In genomic region chr8:57767541-57767940, GRCm38 (mm10) we compare ENCODE assay signal across 28 mouse cellular contexts.
A peak's percentile ranks its signal among the peaks of the same experiment; 100 is the strongest.
DNase-seq lines count a peak whose midpoint lies in the region; ATAC-seq and TF ChIP-seq lines count a peak whose summit lies in the region.
"Had no signal": no experiment of that assay in that cellular context is flagged by ENCODE, and none has a peak within 500 bp of the region (broad histone marks: within the 10 kb centered on the region; RNA-seq: fewer than 3 reads in every experiment).

No protein-coding gene starts in this region.

- no peak for TF ChIP-seq EP300 in stomach, postnatal 0 days (optimal IDR thresholded peaks at IDR 0.05)

- no peaks in the 10 kb centered on the region for H3K9me3 ChIP-seq in neural tube, embryonic 12.5 days
- H3K9me3 ChIP-seq in stomach, postnatal 0 days (ENCODE audit: control insufficient read depth, low read length): no peaks in the 10 kb centered on the region
- no peaks in the 10 kb centered on the region for H3K9me3 ChIP-seq in kidney, embryonic 15.5 days (replicated peaks)
- H3K9me3 ChIP-seq: embryonic facial prominence, embryonic 12.5 days; embryonic facial prominence, embryonic 15.5 days; forebrain, embryonic 13.5 days; hindbrain, embryonic 12.5 days; hindbrain, embryonic 15.5 days; intestine, embryonic 15.5 days had no signal

- no peaks in the 10 kb centered on the region for H3K27me3 ChIP-seq in neural tube, embryonic 12.5 days (replicated peaks)
- H3K27me3 ChIP-seq in stomach, postnatal 0 days (ENCODE audit: control insufficient read depth, insufficient read depth, low read length): no peaks in the 10 kb centered on the region
- H3K27me3 ChIP-seq in kidney, embryonic 15.5 days: no peaks in the 10 kb centered on the region
- H3K27me3 ChIP-seq: embryonic facial prominence, embryonic 15.5 days; forebrain, embryonic 13.5 days; hindbrain, embryonic 12.5 days; hindbrain, embryonic 15.5 days; intestine, embryonic 15.5 days had no signal

- H3K27ac ChIP-seq in neural tube, embryonic 12.5 days: no peak overlapping the region
- no peak overlapping the region for H3K27ac ChIP-seq in stomach, postnatal 0 days (replicated peaks)
- H3K27ac ChIP-seq in kidney, embryonic 15.5 days: no peak overlapping the region
- H3K27ac ChIP-seq: embryonic facial prominence, embryonic 12.5 days; embryonic facial prominence, embryonic 15.5 days; forebrain, embryonic 13.5 days; gastrocnemius, adult 2 months; hindbrain, embryonic 12.5 days; hindbrain, embryonic 15.5 days; intestine, embryonic 15.5 days had no signal

- H3K9ac ChIP-seq in neural tube, embryonic 12.5 days: no peak overlapping the region
- no peak overlapping the region for H3K9ac ChIP-seq in stomach, postnatal 0 days (ENCODE audit: low read length)
- H3K9ac ChIP-seq in kidney, embryonic 15.5 days: no peak overlapping the region
- H3K9ac ChIP-seq: embryonic facial prominence, embryonic 12.5 days; embryonic facial prominence, embryonic 15.5 days; forebrain, embryonic 13.5 days; hindbrain, embryonic 12.5 days; hindbrain, embryonic 15.5 days; intestine, embryonic 15.5 days had no signal

- WGBS in neural tube, embryonic 12.5 days: 29% methylated on average over 2 of the region's 2 CpGs
- WGBS in stomach, postnatal 0 days: 48% methylated on average over 2 of the region's 2 CpGs
- WGBS in kidney, embryonic 15.5 days: 36% methylated on average over 2 of the region's 2 CpGs

- no peak overlapping the region for H3K4me3 ChIP-seq in neural tube, embryonic 12.5 days
- H3K4me3 ChIP-seq in stomach, postnatal 0 days (ENCODE audit: low read depth, low read length): no peak overlapping the region
- H3K4me3 ChIP-seq in kidney, embryonic 15.5 days (replicated peaks): no peak overlapping the region
- H3K4me3 ChIP-seq: embryonic facial prominence, embryonic 12.5 days; embryonic facial prominence, embryonic 15.5 days; erythroblast, embryonic 14.5 days; forebrain, embryonic 13.5 days; gastrocnemius, adult 2 months; hindbrain, embryonic 12.5 days; hindbrain, embryonic 15.5 days; intestine, embryonic 15.5 days had no signal

- peak; percentile 36; the same call in 1 of the 2 replicates for ATAC-seq in neural tube, embryonic 12.5 days (ENCODE audit: low FRiP score, low read depth)
- 0 out of 2 replicates have a peak, but pooled peaks have one; percentile 33 for ATAC-seq in stomach, postnatal 0 days (ENCODE audit: low FRiP score, low TSS enrichment)
- no peak for ATAC-seq in monocyte, adult 5-6 weeks (replicated peaks; ENCODE audit: insufficient number of reproducible peaks, low FRiP score, low TSS enrichment, poor library complexity, severe bottlenecking)
- no peak for ATAC-seq in kidney, embryonic 15.5 days (replicated peaks; ENCODE audit: low FRiP score)
- ATAC-seq: activated CD4-positive, CD25-positive, alpha-beta regulatory T cell, adult 4 months; CD4-positive, CD25-positive, alpha-beta regulatory T cell, adult 4 months; forebrain, embryonic 13.5 days; forebrain, embryonic 16.5 days; Patski had no signal

- H3K4me2 ChIP-seq in neural tube, embryonic 12.5 days (replicated peaks): no peak overlapping the region
- no peak overlapping the region for H3K4me2 ChIP-seq in stomach, postnatal 0 days (replicated peaks; ENCODE audit: low read depth)
- H3K4me2 ChIP-seq in kidney, embryonic 15.5 days: no peak overlapping the region
- H3K4me2 ChIP-seq: embryonic facial prominence, embryonic 12.5 days; embryonic facial prominence, embryonic 15.5 days; forebrain, embryonic 13.5 days; heart, embryonic 11.5 days; hindbrain, embryonic 12.5 days; hindbrain, embryonic 15.5 days; intestine, embryonic 15.5 days had no signal

- 0 out of 2 replicates have a peak, but pooled peaks cover under 1% of the 10 kb centered on the region for H3K4me1 ChIP-seq in neural tube, embryonic 12.5 days
- H3K4me1 ChIP-seq in stomach, postnatal 0 days (replicated peaks; ENCODE audit: control insufficient read depth, insufficient read depth): no peaks in the 10 kb centered on the region
- peaks cover 8% of the 10 kb centered on the region for H3K4me1 ChIP-seq in kidney, embryonic 15.5 days
- H3K4me1 ChIP-seq: embryonic facial prominence, embryonic 12.5 days; embryonic facial prominence, embryonic 15.5 days; intestine, embryonic 15.5 days had no signal

- TF ChIP-seq CTCF in stomach, postnatal 0 days (IDR thresholded peaks at IDR 0.05; ENCODE audit: low read depth): no peak

- no peak for DNase-seq in neural tube, embryonic 10.5 days (ENCODE audit: extremely low spot score, low spot score)
- peak; percentile 83 for DNase-seq in ES-CJ7 (ENCODE audit: low read depth, low spot score)
- DNase-seq in ZHBTc4 (ENCODE audit: low read depth, low spot score): peak; percentile 46
- DNase-seq in stomach, postnatal 0 days (ENCODE audit: low spot score): no peak
- no peak for DNase-seq in cerebellum, postnatal 36 days
- DNase-seq: adrenal gland, adult 8-10 months; adrenal gland, postnatal 25 days; cerebellum, adult 11-12 months; cerebellum, adult 8-10 months; cerebellum, postnatal 10 days; gastrocnemius, adult 2 months; gastrocnemius, postnatal 14 days; heart, adult 11 months had no signal

- H3K36me3 ChIP-seq in neural tube, embryonic 12.5 days: no peaks in the 10 kb centered on the region
- H3K36me3 ChIP-seq in stomach, postnatal 0 days (ENCODE audit: control insufficient read depth, insufficient read depth, low read length): no peaks in the 10 kb centered on the region
- no peaks in the 10 kb centered on the region for H3K36me3 ChIP-seq in kidney, embryonic 15.5 days
- H3K36me3 ChIP-seq: embryonic facial prominence, embryonic 12.5 days; embryonic facial prominence, embryonic 15.5 days; hindbrain, embryonic 12.5 days; hindbrain, embryonic 15.5 days; intestine, embryonic 15.5 days had no signal

Comparison
In these comparisons a context has a peak if more than half of its experiments do, and no peak if none do; other contexts are left out.
1. ATAC-seq: peak in neural tube, embryonic 12.5 days (single experiment) and stomach, postnatal 0 days (single experiment); none in monocyte, adult 5-6 weeks (single experiment) and kidney, embryonic 15.5 days (single experiment).
2. DNase-seq: peak in ES-CJ7 (single experiment) and ZHBTc4 (single experiment); none in neural tube, embryonic 10.5 days (single experiment), stomach, postnatal 0 days (single experiment) and cerebellum, postnatal 36 days (0 of 2).